Mouse (Mus musculus): ENCODE measurements at regions not wholly inside any gene's neighbourhood (a gene's known extent, or its start where the extent isn't known, plus 50 kb on each side); places are given as distances from the start of the nearest gene placed in this dataset.

- no peak for DNase-seq (ENCODE audit: low spot score in 2 of 2)
Measured at GRCm38 (mm10) chr6:101890655-101891054, 513.0 kb upstream of the Pdzrn3 start.

DNA sequence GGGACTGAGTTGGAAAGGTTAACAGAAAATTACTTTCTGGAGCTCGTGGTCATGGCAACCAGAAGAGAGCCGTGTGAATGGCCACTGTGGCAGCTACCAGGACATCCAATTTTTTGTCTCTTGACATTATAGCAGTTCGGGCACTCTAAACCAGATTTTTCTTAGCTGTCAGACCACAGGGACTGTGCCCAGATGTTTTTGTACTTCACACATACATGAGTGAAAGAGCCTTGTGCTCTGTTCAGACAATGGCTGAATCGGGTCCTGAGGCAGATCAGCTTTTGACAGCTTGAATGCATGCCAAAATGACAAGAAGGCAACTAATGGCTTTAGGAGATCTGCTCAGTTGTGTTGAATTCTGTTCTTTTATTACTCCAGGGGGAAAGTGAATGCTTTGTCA is 505.2 kb upstream of the Pdzrn3 start:
- DNase-seq (ENCODE audit: low spot score in 2 of 2) = no peak

GRCm38 (mm10) chr6:101874894-101875293 is 497.2 kb upstream of the Pdzrn3 start:
- DNase-seq (ENCODE audit: low spot score in 2 of 2) = no peak

GRCm38 (mm10) chr6:101858895-101859294 is 481.2 kb upstream of the Pdzrn3 start:
- DNase-seq (ENCODE audit: low spot score in 2 of 2) = no peak

- DNase-seq (ENCODE audit: low spot score in 2 of 2) = no peak
Measured at GRCm38 (mm10) chr6:101840695-101841094, 463.0 kb upstream of the Pdzrn3 start.

- DNase-seq (ENCODE audit: low spot score in 2 of 2) = peak in 1 of 2 experiments; percentile 55
Measured at GRCm38 (mm10) chr6:101837563-101837962, 459.9 kb upstream of the Pdzrn3 start.

DNA sequence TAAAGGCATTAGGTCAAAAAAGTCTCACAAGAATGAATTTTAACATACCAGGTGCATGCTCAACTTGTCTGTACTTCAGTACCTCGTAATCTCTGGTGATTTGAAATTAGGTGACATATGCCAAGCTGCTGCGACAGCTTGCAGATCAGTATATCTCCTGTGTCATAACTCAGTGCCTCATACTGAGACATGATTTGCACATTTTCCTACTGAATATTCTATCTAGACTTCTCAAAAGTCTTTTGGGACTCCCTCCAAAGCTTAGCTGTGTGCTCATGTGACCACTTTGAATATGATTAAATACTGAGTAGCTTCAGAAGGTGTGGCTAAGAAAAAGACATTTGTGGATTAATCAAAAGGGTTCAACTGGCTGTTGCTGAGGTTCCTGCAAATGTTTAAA is 416.3 kb upstream of the Pdzrn3 start:
- DNase-seq (ENCODE audit: low spot score in 2 of 2) = no peak

DNA sequence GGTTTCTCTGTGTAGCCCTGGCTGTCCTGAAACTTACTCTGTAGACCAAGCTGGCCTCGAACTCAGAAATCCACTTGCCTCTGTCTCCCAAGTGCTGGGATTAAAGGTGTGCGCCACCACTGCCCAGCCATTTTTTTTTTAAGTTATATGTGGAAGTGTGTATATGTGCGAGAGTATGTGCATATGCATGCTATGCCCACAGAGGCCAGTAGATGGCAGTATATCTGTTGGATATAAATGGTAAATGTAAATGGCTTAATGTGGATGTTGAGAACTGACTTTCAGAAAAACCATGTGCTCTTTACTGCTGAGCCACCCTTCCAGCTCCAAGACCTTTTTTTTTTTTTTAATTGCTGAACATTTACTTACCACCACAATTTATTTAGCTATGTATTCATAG is 400.2 kb upstream of the Pdzrn3 start:
- DNase-seq (ENCODE audit: low spot score in 2 of 2) = no peak

DNA sequence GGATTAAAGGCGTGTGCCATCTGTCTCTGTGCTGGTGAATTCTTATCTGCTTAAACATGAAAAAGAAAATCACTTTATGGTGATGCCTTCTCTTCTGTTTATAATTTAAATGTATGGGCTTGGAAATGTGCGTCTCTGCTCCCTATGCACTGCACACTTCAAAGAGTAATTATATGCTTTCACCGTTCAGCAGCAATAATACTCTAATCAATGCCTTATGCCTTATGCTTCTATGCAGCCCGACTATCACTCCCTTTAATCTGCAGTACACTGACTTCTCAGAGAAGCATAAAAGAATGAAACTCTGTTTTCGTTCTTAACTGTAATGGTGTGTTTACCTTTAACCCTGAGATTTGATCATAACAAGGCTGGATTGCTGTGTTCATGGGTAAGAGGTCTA is 395.5 kb upstream of the Pdzrn3 start:
- DNase-seq (ENCODE audit: low spot score in 2 of 2) = no peak

DNA sequence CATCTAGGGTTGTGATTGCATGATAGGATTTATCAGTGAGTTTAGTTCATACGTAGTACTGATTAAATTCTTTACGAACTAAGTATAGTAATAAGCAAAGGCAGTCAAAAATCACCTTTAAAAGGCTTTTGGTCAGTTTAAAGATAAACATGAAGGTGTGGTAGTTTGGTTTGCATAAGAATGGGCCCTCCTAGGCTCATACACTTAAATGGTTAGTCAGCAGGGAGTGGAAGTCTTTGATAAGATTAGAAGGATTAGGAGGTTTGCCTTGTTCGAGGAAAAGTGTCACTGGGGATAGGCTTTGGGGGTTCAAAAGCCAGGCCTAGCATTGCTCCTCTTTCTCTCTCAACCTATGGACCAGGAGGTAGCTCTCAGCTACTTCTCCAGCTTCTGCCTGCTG is 357.4 kb upstream of the Pdzrn3 start:
- no peak for DNase-seq (ENCODE audit: low spot score in 2 of 2)

- no peak for DNase-seq (ENCODE audit: low spot score in 2 of 2)
Measured at GRCm38 (mm10) chr6:101720513-101720912, 342.8 kb upstream of the Pdzrn3 start.

DNA sequence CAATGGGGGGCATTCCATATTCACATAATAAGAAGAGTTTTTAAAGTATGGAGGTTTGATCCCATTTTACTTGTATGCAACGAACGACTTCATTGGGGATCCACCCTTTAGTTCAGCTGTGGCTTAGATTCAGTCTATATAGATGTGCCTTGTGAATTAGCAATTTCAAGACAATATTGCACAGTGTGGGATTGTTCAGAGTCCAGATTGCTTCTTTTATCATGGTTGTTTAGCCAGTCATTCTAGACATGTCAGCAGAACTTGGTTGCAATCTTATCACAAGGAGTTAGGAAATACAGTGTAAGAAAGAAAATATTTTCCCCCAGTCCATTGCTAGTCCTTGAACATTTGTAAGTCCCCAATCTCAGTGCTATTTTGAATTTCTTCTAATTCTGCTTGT is 312.0 kb upstream of the Pdzrn3 start:
- DNase-seq (ENCODE audit: low spot score in 2 of 2) = no peak

- no peak for DNase-seq (ENCODE audit: low spot score in 2 of 2)
Measured at GRCm38 (mm10) chr6:101686578-101686977, 308.9 kb upstream of the Pdzrn3 start.

DNA sequence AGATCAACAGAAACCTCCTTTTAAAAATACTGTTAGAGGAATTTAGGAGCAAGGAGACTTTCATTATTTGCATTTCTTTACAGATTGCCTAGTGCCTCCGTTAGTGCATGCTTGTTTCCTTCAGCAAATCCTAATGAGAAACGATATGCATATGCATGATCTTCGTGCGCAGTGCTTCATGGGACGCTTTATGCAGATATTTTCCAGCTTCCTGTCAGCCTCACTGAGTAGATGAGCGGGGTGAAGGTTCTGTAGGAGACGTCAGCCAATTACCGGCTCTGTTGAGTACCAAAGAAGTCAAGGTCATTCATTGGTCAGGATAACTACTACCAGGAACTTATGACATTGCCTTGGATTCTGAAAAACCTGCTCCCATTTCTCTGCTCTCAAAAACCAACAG is 308.0 kb upstream of the Pdzrn3 start:
- no peak for DNase-seq (ENCODE audit: low spot score in 2 of 2)

- DNase-seq (ENCODE audit: low spot score in 2 of 2) = no peak
Measured at GRCm38 (mm10) chr6:101684390-101684789, 306.7 kb upstream of the Pdzrn3 start.

GRCm38 (mm10) chr6:101674846-101675245 is 297.1 kb upstream of the Pdzrn3 start:
- DNase-seq (ENCODE audit: low spot score in 2 of 2) = no peak

GRCm38 (mm10) chr6:101670770-101671169 is 293.1 kb upstream of the Pdzrn3 start:
- DNase-seq (ENCODE audit: low spot score in 2 of 2) = no peak

DNA sequence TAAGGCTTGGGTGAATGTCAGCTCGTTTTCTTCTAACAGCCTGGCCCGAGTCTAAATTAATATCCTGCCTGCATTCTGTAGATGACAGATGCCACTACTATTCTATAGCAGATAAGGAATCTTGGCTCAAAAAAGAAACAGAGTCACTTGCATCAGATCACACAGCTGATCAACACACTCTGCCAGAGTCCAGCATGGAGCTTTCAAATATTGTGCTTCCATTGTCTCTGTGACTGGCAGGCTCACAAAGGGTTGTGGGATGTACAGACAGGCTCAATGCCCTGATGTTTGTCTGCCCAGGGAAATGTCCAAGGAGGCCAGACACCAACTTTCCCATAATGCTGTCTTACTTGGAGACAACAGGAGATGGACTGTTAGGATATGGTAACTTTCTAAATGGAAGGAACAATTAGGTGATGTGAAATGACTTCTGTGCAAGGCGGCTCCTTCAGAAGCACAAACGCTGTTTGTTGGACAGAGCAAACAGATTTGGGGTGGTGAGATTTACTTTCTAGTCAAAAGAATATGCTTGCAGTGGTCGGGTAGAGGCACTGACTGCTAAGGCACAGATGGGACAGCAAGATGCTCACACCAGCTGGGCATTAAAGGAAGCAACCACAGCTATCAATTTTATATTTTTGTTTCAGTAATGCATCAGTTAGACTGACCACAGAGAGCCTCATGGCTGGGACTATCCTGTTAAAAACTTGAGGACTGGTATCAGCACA is 291.6 kb upstream of the Pdzrn3 start:
- no peak for DNase-seq (ENCODE audit: low spot score in 2 of 2)

DNA sequence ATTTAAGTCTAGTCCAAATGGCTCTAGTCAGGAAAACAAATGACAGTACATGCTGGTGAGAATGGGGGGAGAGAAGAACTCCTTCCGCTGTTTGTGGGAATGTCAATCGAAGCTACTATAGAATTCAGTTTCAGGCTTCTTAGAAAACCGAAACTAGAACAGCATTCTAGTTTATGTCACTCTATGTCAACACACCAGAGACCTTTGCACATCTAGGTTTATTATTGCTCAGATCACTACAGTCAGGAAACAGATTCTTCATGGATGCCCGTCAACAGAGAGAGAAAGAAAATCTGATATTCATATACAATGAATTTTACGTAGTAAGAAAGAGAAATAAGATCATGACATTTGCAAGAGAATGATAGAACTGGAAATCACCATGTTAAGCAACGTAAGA is 276.7 kb upstream of the Pdzrn3 start:
- DNase-seq (ENCODE audit: low spot score in 2 of 2) = no peak

DNA sequence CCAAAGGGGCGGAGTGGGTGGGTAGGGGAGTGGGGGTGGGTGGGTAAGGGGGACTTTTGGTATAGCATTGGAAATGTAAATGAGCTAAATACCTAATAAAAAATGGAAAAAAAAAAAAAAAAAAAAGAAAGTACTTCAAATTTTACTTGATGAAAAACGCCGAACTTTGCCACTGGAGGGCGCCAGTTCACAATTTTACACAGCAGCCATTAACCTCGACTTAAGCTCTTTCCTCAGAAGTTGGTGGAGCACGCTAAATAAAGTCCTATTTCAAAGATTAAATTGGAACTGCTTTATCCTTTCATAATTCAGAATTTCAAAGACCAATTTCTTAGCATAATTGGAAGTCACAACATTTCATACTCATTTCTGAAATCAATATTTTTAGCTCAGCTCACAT is 272.7 kb upstream of the Pdzrn3 start:
- DNase-seq (ENCODE audit: low spot score in 2 of 2) = peak; percentile 27 to 63

DNA sequence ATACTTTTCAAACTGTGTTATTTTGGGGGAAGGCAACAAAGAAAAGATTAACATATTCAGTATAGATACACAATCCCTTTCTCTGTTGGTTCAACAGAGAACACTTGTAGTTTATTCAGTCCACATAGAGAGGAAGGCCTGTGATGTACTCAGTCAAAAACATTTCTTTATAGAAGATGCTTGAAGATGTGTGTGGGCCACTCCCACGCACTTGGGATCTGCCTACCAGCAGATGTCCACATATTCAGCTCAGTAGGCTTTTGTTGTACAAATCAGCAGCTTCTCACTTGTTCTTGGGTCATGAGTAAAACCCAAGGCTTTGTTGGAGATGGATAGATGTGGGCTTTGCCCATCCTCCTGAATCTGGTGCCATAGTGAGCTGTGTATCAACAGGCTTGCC is 239.6 kb upstream of the Pdzrn3 start:
- DNase-seq (ENCODE audit: low spot score in 2 of 2) = no peak

DNA sequence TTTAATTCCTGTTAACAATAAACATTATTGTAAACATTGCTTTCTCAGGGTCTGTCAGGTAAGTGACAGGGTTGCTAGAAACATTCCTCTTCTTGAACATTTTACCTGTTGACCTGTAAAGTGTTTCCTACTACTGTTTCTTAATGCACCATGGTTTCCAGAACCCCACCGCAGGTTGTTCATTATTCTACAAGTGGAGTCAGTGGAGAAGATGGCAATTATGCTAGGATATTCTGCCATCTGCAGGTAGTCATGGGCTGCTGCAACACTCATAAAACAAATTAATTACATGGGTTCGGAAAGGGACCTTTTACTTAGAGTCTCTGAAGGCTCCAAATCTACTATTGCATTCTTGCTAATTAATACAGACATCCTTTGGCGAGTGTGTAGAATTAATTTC is 239.1 kb upstream of the Pdzrn3 start:
- no peak for DNase-seq (ENCODE audit: low spot score in 2 of 2)

DNA sequence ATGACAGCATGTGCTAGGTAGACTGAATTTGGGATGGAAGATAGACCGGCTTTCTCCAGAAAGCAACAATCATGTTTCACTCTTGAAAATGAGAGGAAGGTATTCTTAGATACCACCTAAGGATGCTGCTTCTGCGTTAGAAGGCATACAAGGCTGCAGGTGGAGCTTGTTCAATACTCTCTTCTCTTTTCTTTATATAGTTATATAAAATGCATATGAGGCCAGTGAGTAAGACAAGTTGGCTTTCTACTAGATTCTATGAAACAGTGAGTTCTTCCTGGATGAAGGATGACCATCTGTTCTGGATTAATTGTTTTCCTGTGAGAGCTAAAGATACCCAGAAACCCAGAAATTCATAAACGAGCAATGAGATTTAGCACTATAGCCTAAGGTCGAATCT is 231.3 kb upstream of the Pdzrn3 start:
- DNase-seq (ENCODE audit: low spot score in 2 of 2) = no peak

- DNase-seq (ENCODE audit: low spot score in 2 of 2) = no peak
Measured at GRCm38 (mm10) chr6:101603083-101603482, 225.4 kb upstream of the Pdzrn3 start.
